ENCODE assay signal across 8 mouse cellular contexts in the genomic region with DNA sequence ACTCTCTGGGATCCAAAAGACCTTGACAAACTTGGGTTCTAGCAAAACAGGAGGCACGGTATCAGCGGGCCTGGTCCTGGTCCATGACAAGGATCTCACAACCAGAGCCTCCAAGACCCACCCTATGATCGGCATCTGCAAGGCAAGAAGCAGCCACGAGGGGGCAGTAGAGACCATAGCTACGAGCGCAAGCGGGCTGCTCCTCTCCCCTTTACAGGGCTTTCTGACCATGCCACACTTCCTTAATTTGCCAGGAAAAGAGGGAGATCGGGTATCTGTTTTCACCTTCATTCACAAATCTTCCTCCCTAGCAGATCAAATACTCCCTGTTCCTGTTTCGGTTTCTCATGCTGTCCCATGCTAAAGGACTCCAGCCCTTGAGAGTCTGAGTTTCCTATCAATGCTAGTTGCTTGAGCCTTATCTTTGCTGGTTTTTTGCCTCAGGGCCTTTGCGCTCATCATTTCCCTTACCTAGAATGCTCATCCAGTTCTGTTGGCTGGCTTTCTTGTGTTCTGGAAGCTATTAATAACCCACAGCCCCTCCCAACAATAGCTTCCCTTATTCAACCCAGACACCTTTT. TPM values are rescaled to one million over a fixed set of nuclear protein-coding genes. Genes with fewer than 3 reads are reported as not detected.
DNase-seq lines count a peak whose midpoint lies in the region; ATAC-seq lines count a peak whose summit lies in the region.

No protein-coding gene starts in this region.

- H3K27me3 ChIP-seq in hindbrain, embryonic 12.5 days: peaks cover 4% of the 10 kb centered on the region; the same call in 1 of the 2 replicates

- peak; percentile 68; the same call in 1 of the 2 replicates for ATAC-seq in hindbrain, embryonic 12.5 days (ENCODE audit: low FRiP score)

- 0 out of 2 replicates have a peak overlapping the region, but pooled peaks have one; percentile 9 for H3K27ac ChIP-seq in hindbrain, embryonic 12.5 days

- H3K9ac ChIP-seq in hindbrain, embryonic 12.5 days: no peak overlapping the region

- 12% methylated on average over 10 of the region's 10 CpGs for WGBS in hindbrain, embryonic 12.5 days

- no peaks in the 10 kb centered on the region for H3K9me3 ChIP-seq in hindbrain, embryonic 12.5 days (replicated peaks)

- no peak overlapping the region for H3K4me3 ChIP-seq in hindbrain, embryonic 12.5 days

- H3K4me1 ChIP-seq in hindbrain, embryonic 12.5 days: peaks cover 33% of the 10 kb centered on the region

- H3K36me3 ChIP-seq in hindbrain, embryonic 12.5 days: no peaks in the 10 kb centered on the region

- peak; percentile 94 for DNase-seq in NIH3T3 (ENCODE audit: low read depth)
- DNase-seq in cerebellum, postnatal 25 days: peak; percentile 95 to 97
- peak; percentile 81 to 93 for DNase-seq in frontal cortex, postnatal 14 days (ENCODE audit: low spot score in 2 of 2)
- DNase-seq in layer of hippocampus, postnatal 10 days (ENCODE audit: low spot score in 2 of 2): peak; percentile 98 to 99
- DNase-seq in lung, postnatal 10 days: peak; percentile 96
- DNase-seq in ovary, postnatal 14 days (ENCODE audit: low spot score): peak; percentile 97
- DNase-seq in thymus, postnatal 10 days (ENCODE audit: low spot score in 2 of 2): peak; percentile 80 to 96

- no peak overlapping the region for H3K4me2 ChIP-seq in hindbrain, embryonic 12.5 days (replicated peaks)

RNA-seq across cellular contexts. Expression of a gene that starts 6.9 kb away (rescaled TPM):
- polyA plus RNA-seq in hindbrain, embryonic 12.5 days (2016; fragmentation: Nextera tagmentation; extraction: Ambion mirVana): 5.1 TPM in 2 replicates
- 1 to 10 TPM; 3.5 to 3.7 TPM for total RNA-seq in layer of hippocampus, postnatal 10 days (2021)

RNA-seq across cellular contexts. Expression of a gene that starts 14.7 kb away (rescaled TPM):
- polyA plus RNA-seq in hindbrain, embryonic 12.5 days (2016; fragmentation: Nextera tagmentation; extraction: Ambion mirVana): 19.5 and 21.9 TPM in 2 replicates
- 10 to 100 TPM; 13.2 to 14.1 TPM for total RNA-seq in layer of hippocampus, postnatal 10 days (2021)

RNA-seq across cellular contexts. Expression of a gene that starts 21.5 kb away (rescaled TPM):
- 1.2 and 1.4 TPM in 2 replicates for polyA plus RNA-seq in hindbrain, embryonic 12.5 days (2016; fragmentation: Nextera tagmentation; extraction: Ambion mirVana)
- total RNA-seq in layer of hippocampus, postnatal 10 days (2021): 1 to 10 TPM; 1.2 to 1.7 TPM

RNA-seq across cellular contexts. Expression of a gene that starts 23.5 kb away (rescaled TPM):
- polyA plus RNA-seq in hindbrain, embryonic 12.5 days (2016; fragmentation: Nextera tagmentation; extraction: Ambion mirVana): 13.5 and 15.0 TPM in 2 replicates
- 10 to 100 TPM; 10.7 to 11.9 TPM for total RNA-seq in layer of hippocampus, postnatal 10 days (2021)

RNA-seq across cellular contexts. Expression of a gene that starts 25.4 kb away (rescaled TPM):
- polyA plus RNA-seq in hindbrain, embryonic 12.5 days (2016; fragmentation: Nextera tagmentation; extraction: Ambion mirVana): 8.1 and 9.6 TPM in 2 replicates
- 1 to 10 TPM; 3.7 to 4.2 TPM for total RNA-seq in layer of hippocampus, postnatal 10 days (2021)
